Mouse (Mus musculus) T-helper 2 cell (primary cell): Measurements from ENCODE around the gene Gm20917.
"Not testable (repeated sequence)": the region's sequence is repeated elsewhere in the genome, so short reads cannot be mapped to it uniquely, and the experiment has no call there.

Experiments used
- in situ Hi-C: fragments of 300-600 bp; cut with MboI, MseI; formaldehyde crosslinking; loops from one replicate; pipeline ENCODE4 v1.15.1; 2025; ENCODE audit warnings: high pct_unique_total_duplicates

Gene Gm20917

GRCm38 (mm10) chrY:79151022-79151421 lies at the start of gene Gm20917:
TSS of gene Gm20917 (minus strand) at chrY:79151122.
- in situ Hi-C loops, result not testable (repeated sequence)
